Mouse (Mus musculus) ES-E14 (cell line): Measurements from ENCODE around the gene Nek8. TPM values are rescaled to one million over a fixed set of nuclear protein-coding genes. Genes with fewer than 3 reads are reported as not detected.
A peak's percentile ranks its signal among the peaks of the same experiment; 100 is the strongest.

Source experiments
- DNase-seq: peaks from one replicate; pipeline ENCODE4 v3.0.0-alpha.2; 2013; ENCODE audit warnings: low read depth, low spot score
- H3K27ac ChIP-seq: 2 replicates; pipeline ENCODE4 v1.5.1; 2012; ENCODE audit warnings: low read depth, mild to moderate bottlenecking, low read length, moderate library complexity, mixed read lengths; ENCODE audit not compliant: poor library complexity, insufficient read depth, severe bottlenecking
- H3K36me3 ChIP-seq: 2 replicates; pipeline ENCODE4 v1.6.1; 2012; ENCODE audit warnings: mild to moderate bottlenecking, low read length, moderate library complexity, mixed read lengths; ENCODE audit not compliant: control insufficient read depth, poor library complexity, insufficient read depth, severe bottlenecking
- H3K4me1 ChIP-seq, 2 experiments: fragments of 150-350 bp in 1 of 2; sonication (generic) in 1 of 2; 2 replicates each; pipeline ENCODE4 v1.6.1; 2012; ENCODE audit warnings: low read length in 2 of 2, mild to moderate bottlenecking in 1 of 2, mixed read lengths in 1 of 2; ENCODE audit not compliant: control insufficient read depth in 2 of 2, insufficient read depth in 2 of 2, poor library complexity in 1 of 2
- H3K4me3 ChIP-seq, 2 experiments: fragments of 150-350 bp in 1 of 2; sonication (generic) in 1 of 2; 2 replicates each; pipeline ENCODE4 v1.5.1; 2012; ENCODE audit warnings: low read length in 2 of 2, low read depth in 1 of 2, mild to moderate bottlenecking in 1 of 2, mixed read lengths in 1 of 2; ENCODE audit not compliant: insufficient read depth in 1 of 2, poor library complexity in 1 of 2, severe bottlenecking in 1 of 2
- H3K9ac ChIP-seq: 2 replicates; pipeline ENCODE4 v1.6.1; 2012; ENCODE audit warnings: low read depth, mild to moderate bottlenecking, low read length, mixed read lengths; ENCODE audit not compliant: poor library complexity, insufficient read depth, severe bottlenecking
- H3K9me3 ChIP-seq: fragments of 150-350 bp; sonication (generic); 2 replicates; pipeline ENCODE4 v1.6.1; 2012; ENCODE audit warnings: low read depth, mild to moderate bottlenecking, low read length; ENCODE audit not compliant: control insufficient read depth, insufficient read depth
- CHD2 ChIP-seq: IDR thresholded peaks from 2 replicates; pipeline ENCODE4 v1.6.1; 2014; ENCODE audit warnings: mild to moderate bottlenecking, low read depth, low read length, inconsistent platforms
- HCFC1 ChIP-seq: IDR thresholded peaks from 2 replicates; pipeline ENCODE4 v1.6.1; 2012; ENCODE audit warnings: low read length, inconsistent platforms, borderline replicate concordance; ENCODE audit not compliant: insufficient read depth
- MAFK ChIP-seq: IDR thresholded peaks from 2 replicates; pipeline ENCODE4 v1.6.1; 2014; ENCODE audit warnings: mild to moderate bottlenecking, low read depth, low read length, inconsistent platforms; ENCODE audit not compliant: insufficient read depth
- ZC3H11A ChIP-seq: IDR thresholded peaks from 2 replicates; pipeline ENCODE4 v1.6.1; 2012; ENCODE audit warnings: low read depth, mild to moderate bottlenecking, inconsistent platforms, low read length, borderline replicate concordance
- ZNF384 ChIP-seq: IDR thresholded peaks from 2 replicates; pipeline ENCODE4 v1.6.1; 2012; ENCODE audit warnings: low read depth, low read length, inconsistent platforms
- in situ Hi-C, 2 experiments: fragments of 600-800 bp; cut with MboI; formaldehyde crosslinking; loops; one replicate each; pipeline ENCODE4 v1.15.1; 2025; ENCODE audit warnings: low sequenced_read_pairs in 2 of 2, inconsistent platforms in 1 of 2; ENCODE audit not compliant: unreplicated experiment in 2 of 2
- total RNA-seq: library from RNA; depleted of rRNA; stranded (reverse); fragments of 300-350 nt; gene quantifications from 2 replicates; pipeline ENCODE4 v1.2.3, GENCODE M21; 2012

Gene Nek8
- total RNA-seq, 1 experiment, result 15.3 TPM

GRCm38 (mm10) chr11:78166640-78167039 is 9.8 kb downstream of the Nek8 start:
- Histone ChIP-seq H3K9me3 (no peaks in the 10 kb centered on the region), H3K4me3 (no peak overlapping the region), H3K36me3 (peaks cover 15% of the 10 kb centered on the region), H3K27ac (peak overlapping the region; percentile 93), H3K4me1 (peaks cover 0 to 46% of the 10 kb centered on the region in 2 experiments; a peak in 3 of 4 replicates), H3K9ac (peak overlapping the region; percentile 69; the same call in 1 of the 2 replicates)
- DNase-seq, result no peak
- in situ Hi-C loops, result no loop called here
- no peak for TF ChIP-seq CHD2
- TF ChIP-seq ZNF384, result no peak
- no peak for TF ChIP-seq HCFC1
- no peak for TF ChIP-seq ZC3H11A
- no peak for TF ChIP-seq MAFK

GRCm38 (mm10) chr11:78166161-78166560 is 10.3 kb downstream of the Nek8 start:
- Histone ChIP-seq H3K9ac (peak overlapping the region; percentile 69), H3K27ac (peak overlapping the region; percentile 93), H3K4me1 (peaks cover 0 to 46% of the 10 kb centered on the region in 2 experiments; a peak in 3 of 4 replicates), H3K36me3 (peaks cover 19% of the 10 kb centered on the region), H3K4me3 (peak overlapping the region; percentile 60 to 73), H3K9me3 (no peaks in the 10 kb centered on the region)
- no peak for TF ChIP-seq MAFK
- TF ChIP-seq HCFC1, result no peak
- no peak for TF ChIP-seq ZC3H11A
- no peak for DNase-seq
- in situ Hi-C loops, result no loop called here

GRCm38 (mm10) chr11:78165761-78166109 is 10.7 kb downstream of the Nek8 start:
- in situ Hi-C loops, result no loop called here
- Histone ChIP-seq H3K27ac (peak overlapping the region; percentile 93), H3K36me3 (peaks cover 23% of the 10 kb centered on the region), H3K9me3 (no peaks in the 10 kb centered on the region), H3K4me3 (peak overlapping the region; percentile 60 to 73), H3K9ac (peak overlapping the region; percentile 69), H3K4me1 (peaks cover 0 to 45% of the 10 kb centered on the region in 2 experiments; a peak in 3 of 4 replicates)
- TF ChIP-seq HCFC1 (no peak), CHD2 (no peak), ZC3H11A (no peak), ZNF384 (no peak), MAFK (no peak)
- no peak for DNase-seq

GRCm38 (mm10) chr11:78164924-78165760 is 11.3 kb downstream of the Nek8 start, which contains the start of gene Traf4:
Traf4 (minus strand) TSS chr11:78165589.
- H3K9me3 ChIP-seq, result no peaks in the 10 kb centered on the region
- H3K4me1 ChIP-seq, result peaks cover 0 to 46% of the 10 kb centered on the region in 2 experiments; a peak in 3 of 4 replicates
- TF ChIP-seq CHD2, result no peak
- H3K9ac ChIP-seq, result peak within 1 kb of the TSS; percentile 78
- DNase-seq, result no peak
- peak within 1 kb of the TSS; percentile 83 to 94 for H3K4me3 ChIP-seq
- peaks cover 29% of the 10 kb centered on the region for H3K36me3 ChIP-seq
- H3K27ac ChIP-seq, result peak within 1 kb of the TSS; percentile 93
- in situ Hi-C loops, result no loop called here

GRCm38 (mm10) chr11:78164604-78164923 is 11.9 kb downstream of the Nek8 start:
- in situ Hi-C loops, result no loop called here
- peaks cover 0 to 49% of the 10 kb centered on the region in 2 experiments; a peak in 3 of 4 replicates for H3K4me1 ChIP-seq

More at GRCm38 (mm10) chr11:78164604-78164923, 11.9 kb downstream of the Nek8 start:
- no peak for DNase-seq
- Histone ChIP-seq H3K9me3 (no peaks in the 10 kb centered on the region), H3K36me3 (peaks cover 35% of the 10 kb centered on the region), H3K27ac (peak overlapping the region; percentile 75), H3K9ac (peak overlapping the region; percentile 78), H3K4me3 (peak overlapping the region; percentile 83 to 94)
- TF ChIP-seq HCFC1 (no peak), ZC3H11A (no peak), CHD2 (no peak)
